Mouse (Mus musculus) megakaryocyte, adult 5-6 weeks (primary cell): ENCODE measurements around the gene Nectin2. TPM values are rescaled to one million over a fixed set of nuclear protein-coding genes. Genes with fewer than 3 reads are reported as not detected.
A peak's percentile ranks its signal among the peaks of the same experiment; 100 is the strongest.
"Not testable (repeated sequence)": the region's sequence is repeated elsewhere in the genome, so short reads cannot be mapped to it uniquely, and the experiment has no call there.

Experiments used
- ATAC-seq: 2 replicates; pipeline ENCODE4 v1.8.0; 2016; ENCODE audit warnings: mild to moderate bottlenecking, inconsistent platforms; ENCODE audit not compliant: poor library complexity, severe bottlenecking
- total RNA-seq, 2 experiments: library from RNA; stranded (forward) in 1 of 2; stranded (reverse) in 1 of 2; fragments of 153-499, 151-499 nt in 1 of 2; fragments of 221-1000, 200-1000 nt in 1 of 2; gene quantifications; 2 replicates each; pipeline versions ENCODE4 v1.2.3 to v1.2.4; 2015 to 2017

Nectin2 gene
- total RNA-seq, 2 experiments from 2014 or later: 0.51 to 0.66 TPM

- ATAC-seq: no peak
Measured at GRCm38 (mm10) chr7:19691873-19692865, 58.1 kb downstream of the Nectin2 start, which contains the start of gene Apoc1. TSS of gene Apoc1 (minus strand) at chr7:19692660.

GRCm38 (mm10) chr7:19691434-19691833, 58.8 kb downstream of the Nectin2 start:
- no peak for ATAC-seq

GRCm38 (mm10) chr7:19690845-19691244, 59.4 kb downstream of the Nectin2 start:
- ATAC-seq: no peak

- no peak for ATAC-seq
Measured at GRCm38 (mm10) chr7:19688611-19689010, 61.7 kb downstream of the Nectin2 start.

- no peak for ATAC-seq
Measured at GRCm38 (mm10) chr7:19688101-19688500, 62.2 kb downstream of the Nectin2 start.

- not testable (repeated sequence) for ATAC-seq
Measured at GRCm38 (mm10) chr7:19686927-19687583, 63.2 kb downstream of the Nectin2 start.

- no peak for ATAC-seq
Measured at GRCm38 (mm10) chr7:19686521-19686920, 63.8 kb downstream of the Nectin2 start.

GRCm38 (mm10) chr7:19685374-19685773, 64.9 kb downstream of the Nectin2 start:
- ATAC-seq: no peak

GRCm38 (mm10) chr7:19683771-19684201, 66.5 kb downstream of the Nectin2 start:
- ATAC-seq: peak; percentile 92

GRCm38 (mm10) chr7:19682979-19683378, 67.3 kb downstream of the Nectin2 start:
- no peak for ATAC-seq

GRCm38 (mm10) chr7:19681202-19681694, 69.0 kb downstream of the Nectin2 start, which contains the start of the genes Gm44805 and Apoc4:
TSS of gene Gm44805 (minus strand) at chr7:19681423.
TSS of gene Apoc4 (minus strand) at chr7:19681479.
- no peak for ATAC-seq

GRCm38 (mm10) chr7:19680702-19681101, 69.6 kb downstream of the Nectin2 start:
- ATAC-seq: no peak

- no peak for ATAC-seq
Measured at GRCm38 (mm10) chr7:19678901-19679300, 71.4 kb downstream of the Nectin2 start.

GRCm38 (mm10) chr7:19677872-19678271, 72.4 kb downstream of the Nectin2 start, which contains the start of gene Apoc2:
TSS of gene Apoc2 (minus strand) at chr7:19677941.
- no peak for ATAC-seq

GRCm38 (mm10) chr7:19676662-19677061, 73.6 kb downstream of the Nectin2 start:
- peak; percentile 50 for ATAC-seq

- peak; percentile 95 for ATAC-seq
Measured at GRCm38 (mm10) chr7:19675824-19676223, 74.5 kb downstream of the Nectin2 start.

GRCm38 (mm10) chr7:19673083-19673699, 77.1 kb downstream of the Nectin2 start:
- ATAC-seq: no peak

GRCm38 (mm10) chr7:19671511-19671910, 78.8 kb downstream of the Nectin2 start:
- ATAC-seq: no peak

GRCm38 (mm10) chr7:19668947-19669721, 81.1 kb downstream of the Nectin2 start:
- peak; percentile 67 for ATAC-seq

- ATAC-seq: no peak
Measured at GRCm38 (mm10) chr7:19667434-19667833, 82.8 kb downstream of the Nectin2 start.
